Mouse (Mus musculus) ovary, adult 18-20 months (tissue): ENCODE data around the gene Tada3.
A peak's percentile ranks its signal among the peaks of the same experiment; 100 is the strongest.
"Not testable (repeated sequence)": the region's sequence is repeated elsewhere in the genome, so short reads cannot be mapped to it uniquely, and the experiment has no call there.

Experiments used
- DNase-seq: peaks from one replicate; pipeline ENCODE4 v3.0.0; 2022; ENCODE audit warnings: low spot score, mixed read lengths

Gene Tada3

DNA sequence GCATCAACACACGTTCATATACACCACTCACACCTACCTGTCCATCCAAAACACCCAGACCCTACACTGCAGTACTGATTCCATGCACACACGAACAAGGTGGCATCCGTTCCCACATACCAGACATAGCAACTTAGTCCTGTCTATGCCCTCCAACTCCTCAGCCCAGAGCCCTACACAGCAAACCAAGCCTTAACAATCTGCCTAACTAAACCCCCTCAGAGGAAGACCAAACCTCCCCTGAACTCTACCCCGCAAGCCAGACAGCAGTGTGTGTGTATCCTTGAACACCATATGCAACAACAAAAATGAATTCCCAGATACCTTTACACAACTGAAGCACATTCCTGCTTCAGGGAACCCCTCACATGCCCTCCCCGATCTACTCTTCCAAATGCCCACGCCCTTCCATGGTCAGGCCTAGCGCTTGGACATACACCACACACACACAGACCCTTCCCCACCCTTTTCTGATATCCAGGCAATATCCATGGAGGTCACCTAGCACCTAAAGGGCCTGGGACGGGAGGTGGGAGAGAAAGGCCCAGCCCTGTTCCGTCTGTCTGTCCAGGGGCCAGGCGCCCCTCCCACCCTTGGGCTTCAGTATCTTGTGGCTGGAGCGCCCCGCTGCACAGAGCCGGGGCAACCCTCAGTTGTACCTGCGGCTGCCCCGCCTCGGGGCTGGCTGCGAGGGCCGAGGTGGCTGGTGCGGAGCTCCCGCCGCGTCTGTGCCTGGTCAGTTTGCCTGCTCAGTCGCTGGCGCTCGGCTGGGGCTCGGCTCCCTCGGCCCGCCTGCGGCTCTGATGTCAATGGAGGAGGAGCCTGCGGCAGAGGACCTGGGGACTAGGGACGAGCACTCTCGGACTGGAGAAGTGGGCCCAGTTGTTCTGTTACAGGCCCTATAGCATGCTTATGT lies 34.2 kb downstream of the Tada3 start, which contains the start of gene Camk1:
Camk1 (minus strand) TSS at position 808 of the 916 bp plus-strand sequence.
- peak; percentile 77 for DNase-seq

DNA sequence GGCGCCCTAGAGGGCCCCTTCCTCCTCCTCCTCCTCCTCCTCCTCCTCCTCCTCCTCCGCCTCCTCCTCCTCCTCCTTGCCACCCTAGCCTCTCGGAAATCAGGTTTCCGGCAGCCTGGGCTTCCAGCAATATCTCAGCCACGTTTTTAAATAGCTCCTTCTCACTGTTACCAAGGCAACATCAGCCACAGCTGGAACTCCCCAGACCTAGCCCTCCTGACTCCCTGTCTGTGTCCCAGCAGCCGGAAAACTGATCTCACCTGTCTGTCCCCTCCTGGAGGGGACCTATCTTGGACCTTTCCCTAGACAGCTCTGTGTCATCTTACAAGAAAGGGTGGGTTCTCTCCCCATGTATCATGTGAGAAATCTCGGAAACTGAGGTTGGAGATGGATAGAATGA lies 35.4 kb downstream of the Tada3 start:
- no peak for DNase-seq

DNA sequence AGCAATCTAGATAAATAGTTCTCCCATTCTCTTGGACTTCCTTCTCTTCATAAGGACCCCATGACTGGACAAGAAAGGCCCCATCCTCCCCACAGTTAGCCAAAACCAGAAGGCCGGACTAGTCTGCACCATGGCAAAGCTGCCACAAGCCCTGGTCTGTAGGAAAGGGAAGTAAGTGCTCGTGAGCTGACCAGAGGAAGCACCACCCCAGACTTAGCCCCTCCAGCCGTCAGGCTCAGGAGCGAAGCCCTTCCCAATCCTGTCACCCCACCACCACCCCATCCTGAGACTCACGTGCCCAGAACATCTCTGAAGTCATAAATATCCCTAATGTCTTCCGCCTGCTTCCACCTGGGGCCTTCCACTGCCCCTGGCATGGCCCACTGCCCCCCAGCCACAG lies 36.1 kb downstream of the Tada3 start:
- no peak for DNase-seq

DNA sequence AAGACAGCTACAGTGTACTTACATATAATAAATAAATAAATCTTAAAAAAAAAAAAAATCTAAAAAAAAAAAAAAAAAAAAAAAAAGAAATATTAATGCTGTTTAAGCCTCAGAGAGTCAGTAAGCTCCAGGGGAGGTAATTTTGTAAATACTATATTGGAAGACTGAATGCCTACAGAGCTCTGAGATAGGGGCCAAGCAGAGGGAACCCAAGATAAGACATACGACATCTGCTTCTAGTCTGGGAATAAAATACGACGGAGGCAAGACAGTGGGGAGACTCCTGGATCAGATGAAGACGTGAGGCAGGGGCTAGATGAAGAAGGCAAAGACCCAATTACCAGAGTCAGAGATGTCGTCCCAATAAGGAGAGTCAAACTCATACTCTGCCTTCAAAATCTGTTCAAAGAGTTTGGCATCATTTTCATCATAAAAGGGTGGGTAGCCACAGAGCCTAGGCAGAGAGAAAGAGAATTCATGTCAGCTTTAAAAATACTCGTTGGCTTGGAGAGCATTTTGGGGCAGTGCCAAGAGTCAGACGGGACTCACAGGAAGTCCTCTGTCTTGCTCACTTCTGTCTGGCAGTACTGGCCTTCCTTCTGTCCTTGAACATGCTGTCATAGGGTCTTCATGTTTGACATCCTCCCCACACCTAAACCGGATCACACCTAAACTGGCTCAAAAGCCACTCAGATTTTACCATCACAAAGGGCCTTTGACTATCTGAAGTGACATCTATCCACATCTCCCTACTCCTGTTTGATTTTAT lies 40.6 kb downstream of the Tada3 start:
- no peak for DNase-seq

DNA sequence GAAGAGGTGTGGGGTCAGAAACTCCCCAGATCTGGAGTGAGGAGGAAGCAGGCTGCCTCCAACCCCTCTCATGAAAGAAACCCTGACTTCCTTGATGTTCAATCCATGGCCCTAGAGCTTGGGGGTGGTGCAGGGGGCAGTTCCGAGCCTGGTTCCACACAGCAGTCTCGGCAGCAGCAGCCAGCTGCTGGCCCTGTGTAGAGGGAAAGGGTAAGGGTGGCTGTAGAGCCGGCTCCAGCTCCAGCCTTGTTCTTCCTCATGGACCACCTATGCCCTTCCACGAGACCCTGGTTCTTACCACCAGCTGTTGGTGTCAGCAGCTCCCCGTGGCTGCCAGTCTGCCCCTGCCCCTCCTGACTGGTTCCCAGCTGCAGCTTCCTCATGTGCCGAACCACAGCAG lies 43.5 kb downstream of the Tada3 start:
- no peak for DNase-seq

DNA sequence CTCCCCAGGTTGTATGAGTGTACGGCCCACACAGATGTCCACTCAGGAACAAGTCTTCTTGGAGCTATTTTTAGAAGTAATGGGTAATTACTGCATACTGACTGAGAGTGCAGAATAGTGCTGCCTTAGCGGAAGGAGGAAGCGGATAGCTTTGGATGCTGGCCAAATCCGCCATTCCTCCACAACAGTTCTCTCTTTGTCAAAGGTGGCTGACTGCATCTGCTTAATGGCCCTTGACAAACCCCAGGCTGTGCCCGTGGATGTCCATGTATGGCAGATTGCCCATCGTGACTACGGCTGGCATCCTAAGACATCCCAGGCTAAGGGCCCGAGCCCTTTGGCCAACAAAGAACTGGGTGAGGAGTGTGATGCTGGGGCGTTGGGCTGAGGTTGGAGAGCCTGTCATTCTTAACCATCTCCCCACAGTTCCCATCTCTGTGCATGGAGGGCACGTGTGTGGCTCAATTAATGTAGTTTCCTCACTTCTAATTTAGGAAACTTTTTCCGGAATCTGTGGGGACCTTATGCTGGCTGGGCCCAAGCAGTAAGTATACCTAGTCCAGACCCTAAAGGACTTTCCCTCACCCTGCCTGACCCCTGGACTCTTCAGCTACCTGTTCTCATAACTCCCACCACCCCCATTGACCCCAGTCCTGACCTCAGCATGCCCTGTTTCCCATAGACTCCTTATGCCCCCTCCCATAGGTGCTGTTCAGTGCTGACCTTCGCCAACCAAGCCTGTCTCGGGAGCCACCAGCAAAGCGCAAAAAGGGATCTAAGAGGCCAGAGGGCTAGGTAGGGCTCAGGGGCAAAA lies 44.3 kb downstream of the Tada3 start:
- no peak for DNase-seq

DNA sequence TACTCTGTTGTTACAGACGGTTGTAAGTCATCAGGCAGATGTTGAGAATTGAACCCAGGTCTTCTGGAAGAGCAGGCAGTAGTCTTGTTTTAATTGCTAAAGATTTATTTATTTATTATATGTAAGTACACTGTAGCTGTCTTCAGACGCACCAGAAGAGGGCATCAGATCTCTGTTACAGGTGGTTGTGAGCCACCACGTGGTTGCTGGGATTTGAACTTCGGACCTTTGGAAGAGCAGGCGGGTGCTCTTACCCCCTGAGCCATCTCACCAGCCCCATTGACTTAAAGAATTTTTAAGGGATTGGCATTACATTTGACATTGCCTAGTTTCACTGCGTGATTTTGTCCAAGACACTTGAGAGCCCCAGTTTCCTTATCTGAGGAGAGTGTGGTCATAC lies 44.9 kb downstream of the Tada3 start:
- DNase-seq = not testable (repeated sequence)

DNA sequence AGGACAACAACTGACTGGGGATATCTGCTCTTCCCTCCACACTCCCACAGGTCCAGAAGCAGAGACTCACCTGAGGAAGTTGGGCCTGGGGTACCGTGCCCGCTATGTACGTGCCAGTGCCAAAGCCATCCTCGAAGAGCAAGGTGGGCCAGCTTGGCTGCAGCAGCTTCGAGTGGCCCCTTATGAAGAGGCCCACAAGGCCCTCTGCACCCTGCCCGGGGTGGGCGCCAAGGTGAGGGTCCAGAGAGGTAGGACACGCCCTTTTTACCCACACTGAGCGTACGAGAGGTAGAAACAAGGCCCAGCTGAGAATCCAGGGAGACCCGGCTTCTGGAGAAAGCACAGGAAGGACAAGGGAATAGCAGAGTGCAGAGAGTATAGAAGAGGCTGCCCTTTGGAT lies 46.0 kb downstream of the Tada3 start:
- no peak for DNase-seq

DNA sequence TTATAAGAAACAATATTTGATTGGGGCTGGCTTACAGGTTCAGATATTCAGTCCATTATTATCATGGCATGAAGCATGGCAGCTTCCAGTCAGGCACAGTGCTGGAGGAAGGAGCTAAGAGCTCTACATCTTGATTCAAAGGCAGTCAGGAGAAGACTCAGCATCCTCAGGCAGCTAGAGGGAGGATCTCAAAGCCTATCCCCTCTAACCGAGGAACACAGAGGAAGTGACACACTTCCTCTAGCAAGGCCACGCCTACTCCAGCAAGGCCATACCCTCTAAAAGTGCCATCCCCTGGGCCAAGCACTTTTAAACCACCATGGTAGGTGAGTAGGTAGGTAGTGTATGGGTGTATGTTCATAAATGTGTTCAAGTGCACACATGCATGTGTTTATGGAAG lies 47.1 kb downstream of the Tada3 start:
- no peak for DNase-seq

DNA sequence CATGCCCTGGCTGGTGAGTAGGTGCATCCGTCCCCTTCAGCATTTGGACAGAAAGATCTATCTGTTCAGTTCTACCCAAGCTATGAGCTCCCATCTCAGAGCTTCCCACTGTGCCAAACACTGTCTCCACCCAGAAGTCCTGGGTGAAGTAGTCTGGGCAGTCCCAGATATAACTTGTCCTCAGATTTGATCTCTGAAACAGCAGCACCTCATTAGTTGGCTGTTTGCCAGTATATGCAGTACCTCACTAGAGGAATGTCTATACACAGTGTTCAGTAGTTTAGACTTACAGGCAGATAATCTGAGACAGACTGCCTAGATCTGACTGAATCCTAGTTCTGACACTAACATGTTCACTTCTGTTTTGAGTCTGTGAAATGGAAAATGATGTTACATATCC lies 48.3 kb downstream of the Tada3 start:
- DNase-seq = no peak

DNA sequence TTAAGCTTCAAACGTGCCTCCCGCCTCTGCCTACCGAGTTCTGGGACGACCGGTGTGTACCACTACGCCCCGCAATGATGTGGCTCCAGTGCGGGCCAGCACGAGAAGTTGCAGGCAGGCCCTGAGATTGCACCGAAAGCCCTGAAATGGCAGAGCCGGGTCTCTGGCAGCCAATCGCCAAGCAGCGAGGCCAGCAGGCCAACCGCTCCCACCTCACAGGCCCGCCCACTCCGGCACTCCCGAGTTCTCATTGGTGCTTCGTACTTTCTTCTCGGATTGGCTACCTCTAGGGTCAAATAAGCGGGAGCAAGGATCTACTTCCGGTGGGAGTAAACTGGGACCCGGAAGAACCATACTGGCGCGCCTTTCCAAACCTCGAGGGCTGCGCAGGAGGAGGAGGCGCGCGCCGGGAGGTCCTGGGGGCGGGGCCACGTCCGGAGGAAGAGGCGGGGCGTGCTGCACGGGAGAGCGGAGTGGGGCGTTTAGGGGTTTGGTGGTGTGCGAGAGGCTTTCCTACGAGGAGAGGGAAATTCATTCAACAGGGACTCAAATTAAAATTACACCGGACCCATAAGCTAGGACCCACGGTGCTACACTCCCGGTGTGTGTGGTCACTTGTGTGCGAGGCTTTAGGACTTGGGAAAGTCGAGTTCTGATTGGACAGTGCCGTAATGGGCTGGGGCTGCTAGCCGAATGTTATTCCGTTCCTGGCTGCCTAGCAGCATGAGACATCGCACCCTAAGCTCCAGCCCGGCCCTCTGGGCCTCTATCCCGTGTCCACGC lies 51.0 kb downstream of the Tada3 start, which contains the start of gene Ogg1:
Ogg1 (plus strand) TSS at position 440 of the 783 bp plus-strand sequence.
- DNase-seq = peak; percentile 99
